Mouse (Mus musculus): ENCODE results near the gene Ascc2. TPM values are rescaled to one million over a fixed set of nuclear protein-coding genes. Genes with fewer than 3 reads are reported as not detected.

Ascc2 gene
- polyA plus RNA-seq, 1 experiment from 2014 or later, result 36.6 TPM

DNA sequence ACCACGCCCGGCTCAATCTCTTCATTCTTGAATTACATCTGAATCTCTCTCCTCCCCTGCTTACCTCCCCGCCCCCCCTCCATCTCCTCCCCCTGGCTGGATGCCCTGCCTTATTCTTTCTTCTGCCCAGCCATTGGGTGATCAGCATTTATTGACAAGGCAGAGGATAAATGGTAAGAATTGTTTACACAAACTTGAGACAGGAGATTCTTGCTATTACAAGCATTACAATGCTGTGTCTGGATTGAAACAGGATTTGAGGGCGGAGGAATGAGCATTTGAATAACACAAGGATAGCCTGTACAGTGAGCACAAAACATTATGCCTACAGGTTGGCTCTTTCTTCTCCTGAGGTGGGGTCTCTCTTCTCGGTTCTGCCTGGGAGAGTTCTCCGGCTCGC lies 52.8 kb downstream of the Ascc2 start:
- no peak for ATAC-seq (ENCODE audit: insufficient read depth)
- WGBS, result 83% methylated on average over 7 of the region's 7 CpGs
- no peak for TF ChIP-seq CTCF (IDR thresholded peaks at IDR 0.05; ENCODE audit: low read depth)

DNA sequence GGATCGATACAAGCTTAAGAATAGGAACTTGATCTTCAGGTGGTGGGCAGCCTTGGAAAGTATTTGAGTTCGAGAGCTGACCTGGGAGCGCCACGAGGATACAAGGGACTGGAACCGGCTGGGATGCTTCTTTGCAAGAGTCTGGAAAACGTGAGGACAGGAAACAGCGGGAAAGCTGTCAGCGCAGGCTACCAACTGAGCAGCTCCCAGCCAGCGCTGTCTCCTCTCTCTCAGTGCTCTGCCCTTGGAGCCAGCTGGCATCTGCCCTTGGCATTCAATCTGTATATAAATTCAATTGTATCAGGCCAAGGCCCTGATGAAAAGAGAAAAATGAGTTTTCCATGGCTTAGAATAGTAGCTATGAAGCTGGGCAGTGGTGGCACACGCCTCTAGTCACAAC lies 53.7 kb downstream of the Ascc2 start:
- no peak for TF ChIP-seq CTCF (IDR thresholded peaks at IDR 0.05; ENCODE audit: low read depth)
- Histone ChIP-seq H3K36me3 (ENCODE audit: insufficient read depth) (no peaks in the 10 kb centered on the region), H3K4me1 (ENCODE audit: insufficient read depth) (no peaks in the 10 kb centered on the region; the same call in 1 of the 2 replicates), H3K4me3 (ENCODE audit: low read depth, low read length) (no peak overlapping the region), H3K27me3 (ENCODE audit: insufficient read depth, low read length) (no peaks in the 10 kb centered on the region), H3K27ac (ENCODE audit: low read depth) (no peak overlapping the region), H3K9me3 (ENCODE audit: low read depth, low read length) (no peaks in the 10 kb centered on the region), H3K4me2 (no peak overlapping the region), H3K9ac (no peak overlapping the region)
- no peak for ATAC-seq (ENCODE audit: insufficient read depth)
- DNase-seq, result no peak
- 51% methylated on average over 10 of the region's 10 CpGs for WGBS

More for the DNA sequence above, 52.8 kb downstream of the Ascc2 start:
- H3K9me3 ChIP-seq (ENCODE audit: low read depth, low read length), result no peaks in the 10 kb centered on the region
- no peak for DNase-seq
- H3K4me3 ChIP-seq (ENCODE audit: low read depth, low read length), result no peak overlapping the region
- H3K27ac ChIP-seq (ENCODE audit: low read depth), result no peak overlapping the region
- no peaks in the 10 kb centered on the region; the same call in 1 of the 2 replicates for H3K4me1 ChIP-seq (ENCODE audit: insufficient read depth)
- H3K9ac ChIP-seq, result no peak overlapping the region
- no peak overlapping the region for H3K4me2 ChIP-seq
- no peaks in the 10 kb centered on the region for H3K36me3 ChIP-seq (ENCODE audit: insufficient read depth)
- no peaks in the 10 kb centered on the region for H3K27me3 ChIP-seq (ENCODE audit: insufficient read depth, low read length)

DNA sequence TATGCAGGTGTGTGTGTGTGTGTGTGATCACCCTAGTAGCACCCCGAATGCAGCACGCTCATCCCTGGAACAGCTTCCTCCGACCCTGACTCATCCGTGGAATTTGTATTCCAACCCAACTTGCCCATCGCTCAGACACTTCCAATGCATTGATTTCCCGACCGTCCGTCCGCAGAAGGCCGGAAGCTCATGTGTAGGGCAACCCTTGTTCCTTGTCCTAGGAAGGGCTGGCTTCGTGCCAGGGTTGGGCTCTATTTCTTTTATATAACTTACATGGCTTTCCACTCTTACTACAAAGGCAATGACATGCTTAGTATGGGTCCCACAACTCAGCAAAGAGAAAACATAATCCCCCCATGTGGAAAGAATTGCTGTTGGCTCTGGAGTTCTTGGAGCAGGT lies 54.6 kb downstream of the Ascc2 start:
- no peak for ATAC-seq (ENCODE audit: insufficient read depth)

DNA sequence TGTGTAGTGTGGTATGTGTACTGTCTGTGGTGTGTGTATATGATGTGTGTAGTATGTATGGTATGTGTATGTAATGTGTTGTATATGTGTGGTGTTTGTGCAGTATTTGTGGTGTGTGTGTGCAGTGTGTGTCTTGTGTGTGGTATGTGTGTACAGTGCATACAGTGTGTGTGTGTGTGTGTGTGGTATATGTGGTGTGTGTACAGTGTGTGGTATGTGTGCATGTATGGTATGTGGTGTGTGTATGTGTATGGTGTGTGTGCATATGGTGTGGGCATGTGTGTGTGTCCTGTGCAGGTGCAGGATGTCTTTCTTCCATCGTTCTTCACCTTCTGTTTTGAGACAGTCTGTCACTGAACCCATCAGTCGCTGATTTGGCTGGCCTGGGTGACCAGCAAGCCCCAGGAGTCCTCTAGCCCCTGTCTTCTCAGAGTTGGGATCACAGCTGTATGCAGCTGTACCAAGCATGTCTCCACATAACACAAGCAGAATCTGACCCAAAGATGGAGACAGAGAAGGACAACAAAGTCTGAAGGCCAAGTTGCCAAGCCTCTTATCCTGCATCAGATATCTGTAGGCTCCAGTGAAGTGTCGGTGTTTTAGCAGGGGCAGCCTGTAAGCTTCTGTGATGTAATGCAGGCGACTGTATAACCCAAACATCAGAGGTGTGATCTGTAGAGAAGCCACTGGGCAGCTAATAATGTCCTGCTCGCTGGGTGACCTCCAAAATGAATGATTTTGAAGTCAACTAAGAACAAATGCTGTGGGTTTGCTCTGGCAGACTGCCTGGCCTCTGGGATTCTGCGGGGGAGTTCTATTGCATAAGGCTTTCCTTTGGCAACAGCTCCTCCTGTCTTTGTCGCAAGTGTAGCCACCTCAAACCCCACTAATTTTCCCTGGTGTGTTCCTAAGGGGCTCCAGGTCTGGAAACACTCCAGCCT lies 59.8 kb downstream of the Ascc2 start:
- Histone ChIP-seq H3K9me3 (ENCODE audit: low read depth, low read length) (no peaks in the 10 kb centered on the region), H3K27me3 (ENCODE audit: insufficient read depth, low read length) (no peaks in the 10 kb centered on the region), H3K36me3 (ENCODE audit: insufficient read depth) (peaks cover 18% of the 10 kb centered on the region), H3K4me3 (ENCODE audit: low read depth, low read length) (no peak overlapping the region), H3K27ac (ENCODE audit: low read depth) (no peak overlapping the region), H3K4me2 (no peak overlapping the region), H3K9ac (no peak overlapping the region), H3K4me1 (ENCODE audit: insufficient read depth) (no peaks in the 10 kb centered on the region)
- 26% methylated on average over 7 of the region's 7 CpGs for WGBS
- TF ChIP-seq CTCF (IDR thresholded peaks at IDR 0.05; ENCODE audit: low read depth), result peak; percentile 61
- DNase-seq (peak; percentile 96), ATAC-seq (ENCODE audit: insufficient read depth) (peak; percentile 95)

More for the DNA sequence above, 54.6 kb downstream of the Ascc2 start:
- no peak overlapping the region for H3K27ac ChIP-seq (ENCODE audit: low read depth)
- no peak for TF ChIP-seq CTCF (IDR thresholded peaks at IDR 0.05; ENCODE audit: low read depth)
- H3K4me3 ChIP-seq (ENCODE audit: low read depth, low read length), result no peak overlapping the region
- no peak for DNase-seq
- no peak overlapping the region for H3K9ac ChIP-seq
- no peaks in the 10 kb centered on the region for H3K9me3 ChIP-seq (ENCODE audit: low read depth, low read length)
- no peaks in the 10 kb centered on the region for H3K27me3 ChIP-seq (ENCODE audit: insufficient read depth, low read length)
- H3K4me1 ChIP-seq (ENCODE audit: insufficient read depth), result no peaks in the 10 kb centered on the region; the same call in 1 of the 2 replicates
- WGBS, result 87% methylated on average over 11 of the region's 11 CpGs
- no peaks in the 10 kb centered on the region for H3K36me3 ChIP-seq (ENCODE audit: insufficient read depth)
- H3K4me2 ChIP-seq, result no peak overlapping the region

DNA sequence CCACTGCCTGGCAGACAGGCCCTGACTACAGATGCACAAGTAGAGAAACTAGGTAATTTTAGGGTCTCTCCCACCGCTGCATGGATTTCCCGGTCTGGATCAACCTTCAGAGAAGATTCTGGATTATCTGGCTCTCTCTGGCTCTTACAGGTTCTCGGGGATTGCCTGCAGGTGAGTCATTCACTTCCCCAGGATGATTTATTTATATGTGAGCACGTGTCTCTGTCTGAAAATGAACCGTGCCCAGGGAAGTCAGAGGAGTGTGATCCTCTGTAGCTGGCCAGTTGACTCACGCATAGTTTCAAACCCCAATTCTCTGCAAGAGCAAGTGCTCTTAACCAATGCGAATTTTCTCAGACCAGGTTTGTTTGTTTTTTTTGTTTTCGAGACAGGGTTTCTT lies 63.2 kb downstream of the Ascc2 start:
- Histone ChIP-seq H3K9ac (no peak overlapping the region), H3K9me3 (ENCODE audit: low read depth, low read length) (no peaks in the 10 kb centered on the region), H3K36me3 (ENCODE audit: insufficient read depth) (peaks cover 18% of the 10 kb centered on the region), H3K4me1 (ENCODE audit: insufficient read depth) (no peaks in the 10 kb centered on the region; the same call in 1 of the 2 replicates), H3K4me3 (ENCODE audit: low read depth, low read length) (no peak overlapping the region), H3K27me3 (ENCODE audit: insufficient read depth, low read length) (no peaks in the 10 kb centered on the region), H3K27ac (ENCODE audit: low read depth) (no peak overlapping the region), H3K4me2 (no peak overlapping the region)
- 73% methylated on average over 8 of the region's 8 CpGs for WGBS
- TF ChIP-seq CTCF (IDR thresholded peaks at IDR 0.05; ENCODE audit: low read depth), result no peak
- DNase-seq, result no peak
- ATAC-seq (ENCODE audit: insufficient read depth), result no peak

DNA sequence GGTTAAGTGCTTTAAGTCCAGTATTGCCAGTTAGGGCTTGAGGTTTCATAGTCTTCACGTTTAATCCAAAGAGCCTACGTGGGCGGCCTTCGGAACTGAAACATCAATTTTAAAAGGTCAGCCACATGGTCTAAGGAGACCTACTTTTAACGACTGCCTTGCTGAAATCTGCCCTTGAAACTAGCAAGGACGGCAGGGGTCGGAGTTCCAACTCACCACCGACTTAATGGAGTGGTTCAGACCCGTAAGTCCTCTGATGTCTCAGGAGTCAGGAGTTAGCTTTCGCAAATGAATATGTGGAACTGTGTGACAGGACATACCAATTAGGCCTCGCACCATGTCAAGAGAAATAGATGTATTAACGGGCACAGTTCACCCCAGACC lies 66.1 kb downstream of the Ascc2 start:
- peak; percentile 6; the same call in 1 of the 2 replicates for ATAC-seq (ENCODE audit: insufficient read depth)
- 5% methylated on average over 12 of the region's 12 CpGs for WGBS
- Histone ChIP-seq H3K4me1 (ENCODE audit: insufficient read depth) (no peaks in the 10 kb centered on the region; the same call in 1 of the 2 replicates), H3K4me2 (peak overlapping the region; percentile 93), H3K27ac (ENCODE audit: low read depth) (peak overlapping the region; percentile 60; the same call in 1 of the 2 replicates), H3K9me3 (ENCODE audit: low read depth, low read length) (no peaks in the 10 kb centered on the region), H3K27me3 (ENCODE audit: insufficient read depth, low read length) (no peaks in the 10 kb centered on the region), H3K36me3 (ENCODE audit: insufficient read depth) (peaks cover 18% of the 10 kb centered on the region), H3K4me3 (ENCODE audit: low read depth, low read length) (peak overlapping the region; percentile 65), H3K9ac (peak overlapping the region; percentile 78)
- TF ChIP-seq CTCF (IDR thresholded peaks at IDR 0.05; ENCODE audit: low read depth), result no peak
- DNase-seq, result no peak

Data from lung, embryonic 14.5 days (tissue).